Mouse (Mus musculus) midbrain, postnatal 0 days (tissue): ENCODE data around the gene Glipr1. TPM values are rescaled to one million over a fixed set of nuclear protein-coding genes. Genes with fewer than 3 reads are reported as not detected.

Source experiments
- ATAC-seq: fragments of 200-750 bp; cut with Nextera tagmentation; 2 replicates; pipeline ENCODE4 v1.8.0; 2017; ENCODE audit warnings: moderate number of reproducible peaks, mild to moderate bottlenecking, moderate TSS enrichment, moderate library complexity; ENCODE audit not compliant: low FRiP score
- DNase-seq: peaks from one replicate; pipeline ENCODE4 v3.0.0-alpha.2; 2015; ENCODE audit warnings: low spot score
- H3K27ac ChIP-seq: fragments of 300-500 bp; sonication (generic); 2 replicates; pipeline ENCODE4 v1.5.1; 2014; ENCODE audit warnings: low read depth, mild to moderate bottlenecking, low read length, mixed read lengths
- H3K27me3 ChIP-seq: fragments of 300-500 bp; sonication (generic); 2 replicates; pipeline ENCODE4 v1.6.1; 2014; ENCODE audit warnings: low read length, control low read depth, mixed read lengths; ENCODE audit not compliant: insufficient read depth
- H3K36me3 ChIP-seq: fragments of 300-500 bp; sonication (generic); 2 replicates; pipeline ENCODE4 v1.6.1; 2014; ENCODE audit warnings: low read length, control low read depth, mixed read lengths; ENCODE audit not compliant: insufficient read depth
- H3K4me1 ChIP-seq: fragments of 300-500 bp; sonication (generic); 2 replicates; pipeline ENCODE4 v1.6.1; 2014; ENCODE audit warnings: mild to moderate bottlenecking, control low read depth, antibody characterized with exemption, low read length, mixed read lengths; ENCODE audit not compliant: insufficient read depth
- H3K4me2 ChIP-seq: fragments of 300-500 bp; sonication (generic); 2 replicates; pipeline ENCODE4 v1.6.1; 2014; ENCODE audit warnings: low read depth, mild to moderate bottlenecking, low read length, mixed read lengths; ENCODE audit not compliant: poor library complexity, severe bottlenecking
- H3K4me3 ChIP-seq: fragments of 300-500 bp; sonication (generic); 2 replicates; pipeline ENCODE4 v1.5.1; 2014; ENCODE audit warnings: low read depth, mild to moderate bottlenecking, low read length, moderate library complexity
- H3K9ac ChIP-seq: fragments of 300-500 bp; sonication (generic); replicated peaks from 2 replicates; pipeline ENCODE4 v1.6.1; 2014; ENCODE audit warnings: mild to moderate bottlenecking, low read length, moderate library complexity, mixed read lengths; ENCODE audit not compliant: poor library complexity, severe bottlenecking
- H3K9me3 ChIP-seq: fragments of 300-500 bp; sonication (generic); 2 replicates; pipeline ENCODE4 v1.6.1; 2016; ENCODE audit warnings: low read length, control low read depth
- CTCF ChIP-seq: IDR thresholded peaks from 2 replicates; pipeline ENCODE4 v1.5.1; 2016; ENCODE audit warnings: antibody characterized with exemption, mild to moderate bottlenecking
- WGBS: fragments of 180-500 bp; shearing (Covaris S2); extraction: QIAGEN DNeasy Blood & Tissue Kit; methylation state at CpG from one replicate; pipeline ENCODE4 v1.1.7; 2014; 5-methylcytosine and 5-hydroxymethylcytosine counted together
- polyA plus RNA-seq: library from polyadenylated mRNA; unstranded; fragments of >200 nt; fragmentation: Nextera tagmentation; extraction: Ambion mirVana; gene quantifications from 2 replicates; pipeline ENCODE4 v1.2.1, GENCODE M21; 2015
- total RNA-seq: library from RNA; depleted of rRNA; stranded (reverse); fragments of >200 nt; gene quantifications from 2 replicates; pipeline ENCODE4 v1.2.3, GENCODE M21; 2014

Gene Glipr1
- total and polyA plus RNA-seq, 2 experiments from 2014 or later, result 0.49 to 0.85 TPM

DNA sequence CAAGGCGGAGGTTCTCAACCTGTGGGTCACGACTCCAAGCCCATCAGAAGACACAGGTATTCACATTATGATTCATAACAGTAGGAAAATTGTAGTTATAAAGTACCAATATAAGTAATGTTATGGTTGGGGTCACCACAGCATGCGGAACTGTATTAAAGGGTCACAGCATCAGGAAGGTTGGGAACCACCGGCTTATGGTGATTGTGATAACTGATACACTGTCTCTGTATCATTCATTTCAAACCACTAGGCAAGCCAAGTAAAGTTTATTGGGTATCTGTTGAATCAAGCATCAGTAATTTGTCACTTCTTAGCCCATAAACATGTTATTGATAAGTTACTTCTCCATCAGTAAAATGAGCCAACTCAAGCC lies 44.4 kb downstream of the Glipr1 start:
- H3K4me2 ChIP-seq, result no peak overlapping the region
- H3K9me3 ChIP-seq, result no peaks in the 10 kb centered on the region
- H3K27me3 ChIP-seq, result no peaks in the 10 kb centered on the region
- 39% methylated on average over 4 of the region's 4 CpGs for WGBS
- H3K27ac ChIP-seq, result no peak overlapping the region
- no peak for DNase-seq
- no peak overlapping the region for H3K9ac ChIP-seq
- H3K4me1 ChIP-seq, result no peaks in the 10 kb centered on the region
- no peak for TF ChIP-seq CTCF
- H3K36me3 ChIP-seq, result no peaks in the 10 kb centered on the region
- ATAC-seq, result no peak
- H3K4me3 ChIP-seq, result no peak overlapping the region

DNA sequence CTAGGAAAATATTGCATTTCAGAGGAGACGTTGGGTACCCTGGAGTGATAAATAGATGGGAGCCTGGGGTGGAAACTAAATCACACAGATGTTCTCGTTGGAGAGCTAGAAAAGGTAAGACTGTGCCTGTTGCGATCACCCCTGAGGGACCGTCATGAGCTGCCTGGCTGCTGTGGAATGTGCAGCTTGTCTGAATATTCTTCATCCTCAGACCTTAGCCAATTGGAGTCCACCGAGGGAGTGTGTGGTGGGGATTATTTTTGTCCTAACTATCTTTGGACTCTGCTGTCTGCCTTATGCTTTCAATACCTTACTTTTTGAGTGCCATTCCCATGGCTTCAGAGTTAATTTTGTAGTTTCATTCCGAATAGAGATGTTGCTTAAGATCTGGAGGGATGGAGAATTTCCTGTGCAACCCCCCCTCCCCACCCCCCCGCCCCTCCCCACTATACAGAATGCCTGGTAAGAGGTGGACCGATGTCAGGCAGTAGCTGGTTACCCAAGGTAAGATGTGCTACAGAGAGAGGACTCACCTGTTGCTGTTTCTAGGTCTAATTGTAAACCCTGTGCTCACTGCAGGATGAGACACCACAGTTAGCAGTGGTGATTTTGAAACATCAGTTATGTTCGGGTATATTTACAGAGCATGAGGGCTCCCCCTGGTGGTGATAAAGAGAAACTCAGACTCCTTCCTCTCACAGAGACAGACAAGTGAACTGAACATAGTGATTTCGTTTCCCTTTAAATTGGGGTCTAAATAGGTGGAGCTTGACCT lies 45.0 kb downstream of the Glipr1 start:
- no peaks in the 10 kb centered on the region for H3K4me1 ChIP-seq
- 59% methylated on average over 10 of the region's 10 CpGs for WGBS
- ATAC-seq, result peak; percentile 20
- no peak overlapping the region for H3K27ac ChIP-seq
- peak; percentile 96 for TF ChIP-seq CTCF
- H3K9me3 ChIP-seq, result no peaks in the 10 kb centered on the region
- H3K36me3 ChIP-seq, result no peaks in the 10 kb centered on the region
- H3K4me3 ChIP-seq, result no peak overlapping the region
- no peaks in the 10 kb centered on the region for H3K27me3 ChIP-seq
- H3K4me2 ChIP-seq, result no peak overlapping the region
- DNase-seq, result peak; percentile 92
- H3K9ac ChIP-seq, result no peak overlapping the region

DNA sequence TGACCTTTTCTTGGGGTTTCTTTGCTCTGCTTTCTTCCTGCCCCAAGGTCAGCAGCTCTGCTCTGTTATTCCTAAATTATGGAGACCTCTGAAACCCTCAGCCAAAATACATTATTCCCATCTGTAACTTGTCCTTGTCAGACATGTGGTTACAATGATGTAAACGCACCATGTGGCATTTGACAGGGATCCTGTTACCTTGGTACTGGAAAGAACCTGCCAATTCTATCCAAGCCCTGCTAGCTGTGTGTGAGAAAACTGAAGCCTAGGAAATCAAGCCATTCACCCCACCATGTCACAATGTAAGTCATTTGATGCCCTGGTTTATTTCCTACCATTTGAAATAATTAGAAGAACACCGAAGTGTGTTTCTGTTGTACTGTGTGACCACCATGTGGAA lies 46.6 kb downstream of the Glipr1 start:
- no peak for TF ChIP-seq CTCF
- H3K36me3 ChIP-seq, result no peaks in the 10 kb centered on the region
- WGBS, result 93% methylated on average over 2 of the region's 2 CpGs
- H3K4me3 ChIP-seq, result no peak overlapping the region
- DNase-seq, result no peak
- H3K27me3 ChIP-seq, result no peaks in the 10 kb centered on the region
- no peak overlapping the region for H3K9ac ChIP-seq
- H3K9me3 ChIP-seq, result no peaks in the 10 kb centered on the region
- H3K4me1 ChIP-seq, result no peaks in the 10 kb centered on the region
- no peak overlapping the region for H3K4me2 ChIP-seq
- ATAC-seq, result no peak
- H3K27ac ChIP-seq, result no peak overlapping the region

DNA sequence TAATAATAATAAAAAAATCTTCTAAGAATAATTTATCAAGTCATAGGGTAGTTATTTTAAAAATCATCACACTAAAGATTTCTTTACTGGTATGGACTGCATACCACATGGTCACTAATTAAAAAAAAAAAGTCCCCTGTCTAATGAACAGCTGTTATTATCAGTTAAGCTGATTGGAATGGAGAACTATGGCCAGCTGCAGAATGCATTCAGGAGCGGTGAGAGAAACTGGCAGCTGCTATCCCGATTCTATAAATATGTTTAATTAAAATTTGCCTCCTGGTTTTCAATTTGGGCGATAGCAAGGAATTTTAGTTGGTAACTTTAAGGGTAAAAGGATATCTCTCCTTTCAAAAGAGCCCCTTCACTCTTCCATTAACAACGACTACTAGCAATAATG lies 53.4 kb downstream of the Glipr1 start:
- ATAC-seq (no peak), DNase-seq (no peak)
- H3K36me3 ChIP-seq, result no peaks in the 10 kb centered on the region
- TF ChIP-seq CTCF, result no peak
- WGBS, result 22% methylated on average over 4 of the region's 4 CpGs
- no peaks in the 10 kb centered on the region for H3K27me3 ChIP-seq
- H3K4me2 ChIP-seq, result no peak overlapping the region
- H3K4me1 ChIP-seq, result no peaks in the 10 kb centered on the region
- H3K4me3 ChIP-seq, result no peak overlapping the region
- H3K9me3 ChIP-seq, result no peaks in the 10 kb centered on the region
- H3K27ac ChIP-seq, result no peak overlapping the region
- no peak overlapping the region for H3K9ac ChIP-seq

- H3K27me3 ChIP-seq, result no peaks in the 10 kb centered on the region
- no peak for TF ChIP-seq CTCF
- no peak overlapping the region for H3K4me2 ChIP-seq
- no peaks in the 10 kb centered on the region for H3K4me1 ChIP-seq
- no peak for DNase-seq
- ATAC-seq, result no peak
- 96% methylated on average over 1 of the region's 1 CpGs for WGBS
- no peak overlapping the region for H3K4me3 ChIP-seq
- no peaks in the 10 kb centered on the region for H3K9me3 ChIP-seq
- no peaks in the 10 kb centered on the region for H3K36me3 ChIP-seq
- no peak overlapping the region for H3K9ac ChIP-seq
- H3K27ac ChIP-seq, result no peak overlapping the region
These were observed 54.4 kb downstream of the Glipr1 start for GRCm38 (mm10) chr10:111948041-111948440.

DNA sequence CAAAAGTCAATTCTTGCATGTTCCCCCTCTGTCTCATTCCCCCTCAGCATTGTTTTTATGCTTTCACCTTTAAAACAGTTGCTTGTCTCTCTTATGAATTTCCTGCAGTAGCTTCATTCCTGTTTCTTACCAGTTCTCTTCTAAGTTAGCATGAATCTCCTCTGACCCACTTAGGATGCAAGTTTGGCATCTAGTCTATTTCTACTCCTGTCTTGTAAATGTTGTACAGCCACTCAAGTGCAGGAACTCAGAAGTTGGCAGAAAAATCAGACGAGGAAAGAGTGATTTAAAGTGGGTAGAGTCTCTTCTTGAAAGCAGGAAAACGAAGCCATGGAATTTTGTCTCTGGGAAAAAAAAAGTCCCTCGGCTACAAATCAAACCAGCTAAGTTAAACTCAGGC lies 56.9 kb downstream of the Glipr1 start:
- WGBS, result 81% methylated on average over 3 of the region's 3 CpGs
- ATAC-seq (no peak), DNase-seq (no peak)
- Histone ChIP-seq H3K9ac (no peak overlapping the region), H3K4me1 (no peaks in the 10 kb centered on the region), H3K4me3 (no peak overlapping the region), H3K4me2 (no peak overlapping the region), H3K27me3 (no peaks in the 10 kb centered on the region), H3K36me3 (no peaks in the 10 kb centered on the region), H3K9me3 (no peaks in the 10 kb centered on the region), H3K27ac (no peak overlapping the region)
- TF ChIP-seq CTCF, result no peak
